9 mouse cellular contexts compared by ENCODE assay signal in the genomic region with DNA sequence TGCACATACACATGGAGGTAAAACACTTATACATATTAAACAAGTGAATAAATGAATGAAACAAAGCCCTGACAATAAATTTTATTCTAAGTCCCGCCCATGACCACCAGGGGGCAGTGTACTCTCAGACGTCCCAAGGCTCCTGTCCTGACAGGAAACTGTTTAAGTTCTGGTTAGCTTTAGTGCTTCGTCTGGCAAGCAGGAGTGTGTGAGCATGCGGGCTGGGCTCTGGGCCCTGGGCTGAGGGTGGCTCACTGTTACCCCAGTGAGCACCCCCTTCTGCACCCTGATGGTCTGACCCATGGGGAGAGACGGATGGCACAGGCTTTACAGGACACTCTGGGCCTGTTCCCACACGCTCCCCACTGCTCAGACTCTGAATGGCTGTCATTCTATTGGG. TPM values are rescaled to one million over a fixed set of nuclear protein-coding genes. Genes with fewer than 3 reads are reported as not detected.
DNase-seq lines count a peak whose midpoint lies in the region; ATAC-seq and TF ChIP-seq lines count a peak whose summit lies in the region.
"Had no signal": no experiment of that assay in that cellular context is flagged by ENCODE, and none has a peak within 500 bp of the region (broad histone marks: within the 10 kb centered on the region; RNA-seq: fewer than 3 reads in every experiment).

No protein-coding gene starts in this region.

- H3K36me3 ChIP-seq in limb, embryonic 11.5 days (ENCODE audit: control insufficient read depth, insufficient read depth, low read length): no peaks in the 10 kb centered on the region
- no peaks in the 10 kb centered on the region for H3K36me3 ChIP-seq in midbrain, embryonic 16.5 days (ENCODE audit: control insufficient read depth, insufficient read depth, low read length)
- H3K36me3 ChIP-seq in thymus, adult 2 months (ENCODE audit: control insufficient read depth, insufficient read depth, low read length): peaks cover 16% of the 10 kb centered on the region

- H3K9ac ChIP-seq in limb, embryonic 11.5 days (ENCODE audit: low read length): no peak overlapping the region
- no peak overlapping the region for H3K9ac ChIP-seq in midbrain, embryonic 16.5 days (ENCODE audit: low read depth, low read length)

- peak; percentile 51 to 77 for DNase-seq in left cerebral cortex, adult 18-20 months (ENCODE audit: low spot score in 2 of 2)
- DNase-seq in left cerebral cortex, adult 11 months (ENCODE audit: low spot score): no peak
- peak; percentile 76 for DNase-seq in brain, embryonic 14.5 days (ENCODE audit: low read depth)
- peak; percentile 28 for DNase-seq in fibroblast of lung, adult 2 months (ENCODE audit: low read depth)
- peak; percentile 44 for DNase-seq in hindlimb bud, embryonic 11.5 days (ENCODE audit: extremely low spot score, low read depth, low spot score)
- DNase-seq in limb, embryonic 11.5 days (ENCODE audit: low spot score): peak; percentile 87
- peak; percentile 67 for DNase-seq in thymus, adult 2 months

- TF ChIP-seq POLR2A in brain, embryonic 14.5 days (IDR thresholded peaks at IDR 0.05; ENCODE audit: borderline replicate concordance, extremely low read depth, insufficient read depth, insufficient read length, poor library complexity, severe bottlenecking): no peak
- TF ChIP-seq POLR2A in thymus, adult 2 months (IDR thresholded peaks at IDR 0.05; ENCODE audit: control insufficient read depth, extremely low read depth, insufficient read depth, low read length, poor library complexity): no peak

- H3K27ac ChIP-seq in limb, embryonic 11.5 days (replicated peaks; ENCODE audit: low read depth, low read length): no peak overlapping the region
- no peak overlapping the region for H3K27ac ChIP-seq in midbrain, embryonic 16.5 days (ENCODE audit: low read length)
- H3K27ac ChIP-seq in thymus, adult 2 months (ENCODE audit: control insufficient read depth, insufficient read depth, low read length): no peak overlapping the region

- WGBS in limb, embryonic 11.5 days: 31% methylated on average over 6 of the region's 6 CpGs
- WGBS in midbrain, embryonic 16.5 days: 37% methylated on average over 6 of the region's 6 CpGs
- WGBS in thymus, adult 2 months: 36% methylated on average over 6 of the region's 6 CpGs

- H3K4me1 ChIP-seq in limb, embryonic 11.5 days (ENCODE audit: control insufficient read depth, insufficient read depth, low read length): no peaks in the 10 kb centered on the region
- no peaks in the 10 kb centered on the region for H3K4me1 ChIP-seq in midbrain, embryonic 16.5 days (ENCODE audit: control insufficient read depth, insufficient read depth, low read length)
- peaks cover 2% of the 10 kb centered on the region; the same call in 1 of the 2 replicates for H3K4me1 ChIP-seq in thymus, adult 2 months (replicated peaks; ENCODE audit: control insufficient read depth, insufficient read depth, low read length)

- no peaks in the 10 kb centered on the region for H3K9me3 ChIP-seq in limb, embryonic 11.5 days (ENCODE audit: control insufficient read depth, low read length)
- no peaks in the 10 kb centered on the region for H3K9me3 ChIP-seq in midbrain, embryonic 16.5 days (replicated peaks; ENCODE audit: control insufficient read depth, low read length, poor library complexity, severe bottlenecking)

- peak; percentile 75; the same call in 1 of the 2 replicates for TF ChIP-seq CTCF in brain, embryonic 14.5 days (IDR thresholded peaks at IDR 0.05; ENCODE audit: borderline replicate concordance, extremely low read depth, insufficient read depth, insufficient read length)
- peak; percentile 58; the same call in 1 of the 2 replicates for TF ChIP-seq CTCF in thymus, adult 2 months (IDR thresholded peaks at IDR 0.05; ENCODE audit: borderline replicate concordance, control insufficient read depth, extremely low read depth, insufficient read depth, low read length, poor library complexity)

- ATAC-seq in limb, embryonic 11.5 days (ENCODE audit: insufficient number of reproducible peaks, low FRiP score, low TSS enrichment, low read depth): no peak
- ATAC-seq in midbrain, embryonic 16.5 days: 0 out of 2 replicates have a peak, but pooled peaks have one; percentile 32

- no peaks in the 10 kb centered on the region for H3K27me3 ChIP-seq in limb, embryonic 11.5 days (ENCODE audit: control insufficient read depth, insufficient read depth, low read length)
- H3K27me3 ChIP-seq in midbrain, embryonic 16.5 days (ENCODE audit: control insufficient read depth, insufficient read depth, low read depth, low read length): no peaks in the 10 kb centered on the region
- no peaks in the 10 kb centered on the region for H3K27me3 ChIP-seq in thymus, adult 2 months (ENCODE audit: control insufficient read depth, insufficient read depth, low read length)

- no peak overlapping the region for H3K4me3 ChIP-seq in limb, embryonic 11.5 days (ENCODE audit: low read depth, low read length)
- no peak overlapping the region for H3K4me3 ChIP-seq in midbrain, embryonic 16.5 days (ENCODE audit: low read depth, low read length)
- no peak overlapping the region for H3K4me3 ChIP-seq in thymus, adult 2 months (ENCODE audit: control insufficient read depth, insufficient read depth, low read length)
- H3K4me3 ChIP-seq: erythroblast, embryonic 14.5 days had no signal

- H3K4me2 ChIP-seq in limb, embryonic 11.5 days (ENCODE audit: low read depth, severe bottlenecking): no peak overlapping the region
- no peak overlapping the region for H3K4me2 ChIP-seq in midbrain, embryonic 16.5 days (ENCODE audit: low read length)

RNA-seq across cellular contexts. Expression of gene Sh2b2, which starts 12.6 kb away (rescaled TPM):
- total RNA-seq in left cerebral cortex, adult 18-20 months (2021): 1 to 10 TPM; 7.5 to 8.4 TPM
- 58.4 and 59.1 TPM in 2 replicates for polyA plus RNA-seq in brain, embryonic 14.5 days (2012; rRNA removed)
- polyA plus RNA-seq in limb, embryonic 11.5 days (2014; fragmentation: Nextera tagmentation; extraction: Ambion mirVana): 10.2 and 12.0 TPM in 2 replicates
- polyA plus RNA-seq in midbrain, embryonic 16.5 days (2015; fragmentation: Nextera tagmentation; extraction: Ambion mirVana): 24.8 and 24.9 TPM in 2 replicates
- 16.1 and 20.7 TPM in 2 replicates for polyA plus RNA-seq in thymus, adult 2 months (2012; rRNA removed)
